Mouse (Mus musculus) thymus, adult 18-20 months (tissue): ENCODE results near the gene Secisbp2l.

ENCODE experiments used
- DNase-seq, 2 experiments: peaks; one replicate each; pipeline ENCODE4 v3.0.0; 2022; ENCODE audit warnings: mixed read lengths in 2 of 2

Secisbp2l gene

GRCm38 (mm10) chr2:125702851-125703250 is 79.8 kb downstream of the Secisbp2l start:
- no peak for DNase-seq

- no peak for DNase-seq
These were observed 81.1 kb downstream of the Secisbp2l start for GRCm38 (mm10) chr2:125701606-125702005.

GRCm38 (mm10) chr2:125696219-125696618 is 86.5 kb downstream of the Secisbp2l start:
- no peak for DNase-seq

- DNase-seq = no peak
These were observed 87.9 kb downstream of the Secisbp2l start for GRCm38 (mm10) chr2:125694798-125695197.

- DNase-seq = no peak
These were observed 90.7 kb downstream of the Secisbp2l start for GRCm38 (mm10) chr2:125692010-125692409.
